Mouse (Mus musculus) heart, adult 2 months (tissue): ENCODE data around the gene Snrk.

Source experiments
- CTCF ChIP-seq: fragments of 200-600 bp; IDR thresholded peaks from 2 replicates; pipeline ENCODE4 v1.8.1; 2022; ENCODE audit warnings: antibody characterized with exemption, mild to moderate bottlenecking, moderate library complexity
- EP300 ChIP-seq: fragments of 200-500 bp; IDR thresholded peaks from 2 replicates; pipeline ENCODE4 v1.6.1; 2011; ENCODE audit warnings: low read depth, low read length, control low read depth; ENCODE audit not compliant: insufficient read depth
- POLR2A ChIP-seq: fragments of 200-500 bp; IDR thresholded peaks from 2 replicates; pipeline ENCODE4 v1.6.1; 2011; ENCODE audit warnings: mild to moderate bottlenecking, low read depth, low read length, control low read depth; ENCODE audit not compliant: insufficient read depth

DNA sequence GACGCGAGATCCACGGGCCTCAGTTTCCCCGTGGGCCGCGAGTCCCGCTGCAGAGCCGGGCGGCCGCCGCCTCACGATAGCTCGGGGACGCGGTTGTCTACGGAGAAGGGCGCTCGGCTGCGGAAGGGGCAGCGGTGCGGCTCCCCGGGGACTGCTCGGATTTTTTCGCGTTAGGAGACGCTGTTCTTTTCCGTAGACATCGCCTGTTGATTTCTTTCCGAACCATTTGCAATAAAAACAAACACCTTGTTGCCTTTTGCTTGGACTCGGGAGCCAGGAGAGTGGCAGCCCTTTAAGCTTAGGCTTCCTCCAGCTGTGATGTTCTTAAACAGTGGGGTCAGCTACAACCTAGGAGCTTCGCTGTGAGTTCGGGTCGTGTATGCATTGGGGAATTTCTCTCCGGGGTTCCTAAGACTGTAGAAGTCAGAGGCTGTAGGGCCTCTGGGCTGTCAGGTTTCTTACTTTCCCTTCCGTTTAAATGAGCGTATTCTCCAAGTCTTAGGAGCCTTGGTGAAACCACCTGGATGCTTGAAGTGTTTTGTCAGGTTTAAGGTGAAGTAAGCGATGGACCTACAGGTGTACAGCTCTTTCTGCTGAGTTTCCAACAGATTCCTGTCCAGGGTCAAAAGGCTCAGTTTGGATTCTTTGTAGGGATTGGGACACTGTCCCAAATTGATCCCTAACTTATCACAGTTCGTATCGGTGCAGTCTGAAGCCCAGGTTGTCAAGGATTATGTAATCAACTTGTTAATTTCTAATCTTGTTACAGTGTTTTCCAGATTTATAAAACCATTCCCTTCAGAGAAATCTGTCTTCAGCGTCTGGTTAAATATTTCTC, 845 bp downstream of the Snrk start:
- TF ChIP-seq POLR2A (no peak), CTCF (no peak), EP300 (no peak)
